Mouse (Mus musculus): ENCODE data around the gene Tuba4a. TPM values are rescaled to one million over a fixed set of nuclear protein-coding genes. Genes with fewer than 3 reads are reported as not detected.
"Not testable (repeated sequence)": the region's sequence is repeated elsewhere in the genome, so short reads cannot be mapped to it uniquely, and the experiment has no call there.

Gene Tuba4a
- polyA plus RNA-seq, 1 experiment from 2014 or later: 14.9 TPM

DNA sequence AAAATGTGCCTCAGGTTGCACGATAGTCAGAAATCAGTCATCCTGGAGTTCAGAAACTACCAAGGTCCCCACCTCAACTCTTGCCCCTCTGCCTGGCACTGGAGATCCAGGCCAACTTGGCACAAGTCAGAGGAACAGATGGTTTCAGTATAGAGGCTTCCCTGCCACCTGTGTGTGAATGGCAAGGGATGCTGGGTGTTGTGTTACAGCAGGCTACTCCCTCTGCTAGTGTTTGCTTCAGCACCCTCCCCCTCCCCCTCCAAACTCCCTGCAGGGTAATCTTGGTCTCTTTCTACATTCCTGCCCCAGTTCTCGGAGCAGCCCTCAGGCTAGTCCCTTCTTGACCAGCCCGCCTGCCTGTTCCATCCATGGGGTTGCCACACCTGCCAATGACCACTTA is 30.8 kb upstream of the Tuba4a start:
- no peaks in the 10 kb centered on the region for H3K9me3 ChIP-seq
- peak overlapping the region; percentile 4; the same call in 1 of the 2 replicates for H3K27ac ChIP-seq (replicated peaks)
- no peak overlapping the region for H3K4me3 ChIP-seq
- peaks cover 35% of the 10 kb centered on the region for H3K4me1 ChIP-seq
- H3K9ac ChIP-seq (replicated peaks): no peak overlapping the region
- WGBS: 48% methylated on average over 3 of the region's 3 CpGs
- ATAC-seq (replicated peaks): no peak
- no peak overlapping the region for H3K4me2 ChIP-seq (replicated peaks)
- no peaks in the 10 kb centered on the region for H3K27me3 ChIP-seq
- H3K36me3 ChIP-seq: no peaks in the 10 kb centered on the region

DNA sequence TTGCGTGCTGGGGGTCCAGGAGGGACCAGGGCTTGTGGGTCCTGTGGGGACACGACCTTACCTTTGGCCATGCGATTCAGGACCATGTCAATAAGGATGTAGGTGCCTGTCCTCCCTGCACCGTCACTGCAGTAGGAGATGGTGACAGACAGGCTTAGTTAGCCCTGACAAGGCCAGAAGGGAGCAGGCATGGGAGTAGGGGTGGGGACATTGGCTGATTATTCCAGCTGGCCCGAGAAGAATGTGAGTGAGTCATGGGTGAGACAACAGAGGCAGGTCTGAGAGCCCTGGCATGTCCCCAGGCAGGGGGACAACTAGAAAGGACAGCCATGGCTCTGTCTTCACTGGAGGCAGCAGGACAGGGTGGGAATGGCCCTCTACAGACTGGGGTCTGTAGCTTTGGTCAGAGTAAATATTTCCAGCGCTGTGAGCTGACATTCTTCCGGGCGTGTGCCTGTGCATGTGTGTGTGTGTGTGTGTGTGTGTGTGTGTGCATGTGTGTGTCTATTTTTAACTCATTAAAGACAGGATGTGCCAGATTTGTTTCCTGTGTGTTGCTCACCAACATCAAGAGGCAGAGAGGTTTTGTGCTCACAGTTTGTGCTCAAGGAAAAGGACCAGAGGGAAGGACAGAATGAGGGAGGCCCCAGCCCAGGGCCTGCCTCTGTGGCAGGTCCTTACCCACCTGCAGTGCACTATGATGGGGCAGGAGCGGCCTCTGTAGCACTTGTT is 28.5 kb upstream of the Tuba4a start:
- no peak overlapping the region for H3K4me3 ChIP-seq
- no peak for ATAC-seq (replicated peaks)
- 50% methylated on average over 9 of the region's 9 CpGs for WGBS

DNA sequence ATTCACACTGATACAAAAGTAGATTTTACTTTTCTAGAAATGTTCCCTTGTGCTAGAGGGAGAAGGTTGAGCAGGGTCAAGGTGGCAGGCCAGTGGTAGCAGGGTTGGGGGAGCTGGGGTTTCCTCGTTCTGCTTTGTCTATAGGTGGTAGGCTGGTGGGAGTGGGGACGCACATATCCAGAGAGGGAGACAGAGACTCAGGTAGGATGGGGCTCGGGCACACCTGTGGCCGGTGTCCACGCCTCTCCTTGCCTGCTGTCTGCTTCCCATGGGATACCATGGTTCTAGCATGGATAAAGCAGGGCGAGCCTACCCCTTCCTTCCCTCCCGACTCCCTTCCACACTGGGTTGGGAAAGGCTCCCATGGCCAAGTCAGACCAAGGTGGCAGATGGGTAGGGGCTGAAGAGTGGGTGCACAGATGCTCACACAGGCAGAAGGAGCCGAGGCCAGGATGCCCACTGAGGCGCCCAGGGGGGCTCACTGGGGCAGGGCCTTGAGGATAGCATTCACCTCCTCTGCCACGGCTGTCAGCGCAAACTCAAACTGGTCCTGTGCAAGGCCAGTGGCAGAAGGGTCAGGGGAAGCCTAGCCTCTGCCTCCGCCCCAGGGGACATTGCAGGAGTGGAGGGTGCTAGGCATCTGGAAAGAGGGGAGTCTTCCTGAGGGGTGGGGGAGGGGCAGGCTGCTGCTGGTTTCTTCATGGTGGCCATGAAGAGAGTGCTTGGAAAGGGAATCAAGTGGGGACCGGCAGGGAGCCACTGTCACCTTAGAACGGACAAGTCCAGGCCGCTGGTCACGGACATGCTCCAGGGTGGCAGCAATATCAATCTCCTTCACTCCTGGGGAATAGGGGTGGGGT is 27.6 kb upstream of the Tuba4a start:
- H3K4me2 ChIP-seq (replicated peaks): no peak overlapping the region
- no peaks in the 10 kb centered on the region for H3K27me3 ChIP-seq
- H3K9ac ChIP-seq (replicated peaks): no peak overlapping the region
- no peak for ATAC-seq (replicated peaks)
- H3K4me3 ChIP-seq: no peak overlapping the region
- 0 out of 2 replicates have a peak, but pooled peaks cover 5% of the 10 kb centered on the region for H3K36me3 ChIP-seq
- H3K27ac ChIP-seq (replicated peaks): no peak overlapping the region
- H3K9me3 ChIP-seq: no peaks in the 10 kb centered on the region
- 78% methylated on average over 16 of the region's 16 CpGs for WGBS
- peaks cover 29% of the 10 kb centered on the region for H3K4me1 ChIP-seq

More for the DNA sequence above, 28.5 kb upstream of the Tuba4a start:
- Histone ChIP-seq H3K4me2 (replicated peaks) (no peak overlapping the region), H3K9ac (replicated peaks) (no peak overlapping the region), H3K27me3 (no peaks in the 10 kb centered on the region), H3K4me1 (peaks cover 29% of the 10 kb centered on the region), H3K9me3 (no peaks in the 10 kb centered on the region), H3K36me3 (0 out of 2 replicates have a peak, but pooled peaks cover under 1% of the 10 kb centered on the region), H3K27ac (replicated peaks) (no peak overlapping the region)

DNA sequence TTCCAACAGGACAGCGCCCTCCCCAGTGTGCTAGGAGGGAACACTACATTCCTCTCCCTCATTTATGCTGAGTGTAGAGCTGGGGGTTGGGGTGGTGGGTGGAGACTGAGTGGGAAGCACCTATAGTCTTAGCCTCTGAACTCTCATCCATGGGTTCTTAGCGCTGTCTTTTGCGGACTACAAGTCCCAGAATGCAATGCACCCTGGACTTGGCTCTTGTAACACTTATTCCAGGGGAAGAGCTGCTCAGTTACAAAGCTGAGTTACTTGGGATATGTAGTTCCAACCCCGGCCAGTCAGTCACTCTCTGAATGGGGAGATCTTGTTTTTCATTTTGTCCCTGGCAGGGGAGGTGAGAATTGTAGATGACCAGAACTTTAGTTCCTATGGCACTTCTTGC is 25.2 kb upstream of the Tuba4a start:
- H3K9me3 ChIP-seq: no peaks in the 10 kb centered on the region
- no peak overlapping the region for H3K27ac ChIP-seq (replicated peaks)
- no peak overlapping the region for H3K4me3 ChIP-seq
- peaks cover 12% of the 10 kb centered on the region for H3K4me1 ChIP-seq
- H3K9ac ChIP-seq (replicated peaks): no peak overlapping the region
- peaks cover 16% of the 10 kb centered on the region; the same call in 1 of the 2 replicates for H3K36me3 ChIP-seq
- WGBS: 19% methylated on average over 4 of the region's 4 CpGs
- ATAC-seq (replicated peaks): peak; percentile 84
- no peak overlapping the region for H3K4me2 ChIP-seq (replicated peaks)
- H3K27me3 ChIP-seq: no peaks in the 10 kb centered on the region

DNA sequence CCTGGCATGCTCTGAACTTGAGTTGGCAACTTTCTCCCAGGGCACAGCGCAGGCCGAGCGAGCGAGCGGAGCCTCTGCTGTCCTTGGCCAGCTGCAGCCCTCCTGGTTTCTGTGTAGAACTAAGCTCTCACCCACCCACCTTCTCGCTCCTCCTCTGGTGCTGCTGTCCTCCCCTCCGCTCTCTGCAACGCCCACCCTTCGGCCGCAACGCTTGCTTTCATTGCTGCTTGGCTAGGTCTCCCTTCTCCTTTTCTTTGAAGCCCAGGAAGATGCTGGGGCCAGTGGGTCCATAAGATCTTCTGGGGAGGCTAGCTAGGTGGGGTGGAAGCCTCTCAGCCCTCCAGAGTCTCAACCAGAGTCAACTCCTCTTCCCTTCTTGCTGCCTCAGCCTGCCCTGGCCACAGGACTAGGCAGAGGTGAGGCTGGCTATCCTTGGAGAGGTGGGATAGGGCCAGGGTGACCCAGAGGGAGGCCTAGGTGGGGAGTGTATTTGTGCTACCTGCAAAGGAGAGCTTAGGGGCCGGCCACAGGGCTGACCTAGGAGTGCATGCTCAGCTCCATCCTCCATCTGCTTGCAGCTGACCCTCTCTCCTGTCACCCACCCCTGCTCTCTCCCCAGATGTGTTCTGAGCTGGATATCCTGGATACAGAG is 24.6 kb upstream of the Tuba4a start:
- peaks cover 12% of the 10 kb centered on the region for H3K4me1 ChIP-seq
- H3K27me3 ChIP-seq: no peaks in the 10 kb centered on the region
- no peak overlapping the region for H3K4me3 ChIP-seq
- H3K27ac ChIP-seq (replicated peaks): no peak overlapping the region
- peaks cover 17% of the 10 kb centered on the region; the same call in 1 of the 2 replicates for H3K36me3 ChIP-seq
- no peak overlapping the region for H3K4me2 ChIP-seq (replicated peaks)
- WGBS: 89% methylated on average over 12 of the region's 12 CpGs
- no peak overlapping the region for H3K9ac ChIP-seq (replicated peaks)
- no peak; the same call in none of the 2 replicates for ATAC-seq (replicated peaks)
- H3K9me3 ChIP-seq: no peaks in the 10 kb centered on the region

DNA sequence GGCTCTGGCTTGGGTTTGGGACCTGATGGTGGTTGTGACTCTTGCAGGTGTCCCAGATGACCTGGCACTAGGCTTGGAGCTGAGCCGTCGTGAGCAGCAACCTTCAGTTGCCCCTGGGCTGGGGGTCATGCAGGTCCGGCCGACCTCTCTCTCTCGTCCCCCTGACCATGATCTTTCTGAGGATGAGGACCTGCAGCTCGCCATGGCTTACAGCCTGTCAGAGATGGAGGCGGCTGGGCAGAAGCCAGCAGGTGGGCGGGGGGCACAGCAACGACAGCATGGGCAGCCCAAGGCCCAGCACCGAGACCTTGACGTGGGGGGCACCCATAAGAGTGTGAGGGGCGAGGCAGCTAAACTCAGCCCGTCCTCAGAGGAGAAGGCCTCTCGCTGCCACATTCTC is 23.7 kb upstream of the Tuba4a start:
- Histone ChIP-seq H3K27me3 (no peaks in the 10 kb centered on the region), H3K4me3 (no peak overlapping the region), H3K9me3 (no peaks in the 10 kb centered on the region), H3K36me3 (peaks cover 17% of the 10 kb centered on the region; the same call in 1 of the 2 replicates), H3K27ac (replicated peaks) (no peak overlapping the region), H3K4me1 (peaks cover 10% of the 10 kb centered on the region), H3K4me2 (replicated peaks) (no peak overlapping the region), H3K9ac (replicated peaks) (no peak overlapping the region)
- no peak for ATAC-seq (replicated peaks)
- 92% methylated on average over 14 of the region's 14 CpGs for WGBS

DNA sequence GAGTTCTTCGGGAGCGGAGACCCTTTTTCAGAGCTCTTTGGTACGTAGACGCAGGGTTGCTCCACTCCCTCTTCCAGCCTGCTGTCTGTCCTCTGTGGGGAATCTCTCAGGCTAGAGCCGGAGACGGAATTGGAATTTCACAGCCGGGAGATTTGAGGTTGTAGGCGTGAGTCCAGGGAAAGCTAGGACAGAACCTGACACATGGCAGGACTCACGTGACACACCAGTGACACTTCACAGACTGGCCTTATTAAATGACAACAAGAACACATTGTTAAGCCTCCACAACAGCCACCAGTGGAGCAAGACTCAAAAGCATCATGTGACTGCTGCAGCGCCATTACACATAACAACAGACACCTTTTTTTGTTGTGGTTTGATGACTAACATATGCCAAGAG is 19.9 kb upstream of the Tuba4a start:
- Histone ChIP-seq H3K27ac (replicated peaks) (no peak overlapping the region), H3K4me3 (no peak overlapping the region), H3K36me3 (peaks cover 17% of the 10 kb centered on the region; the same call in 1 of the 2 replicates), H3K9ac (replicated peaks) (no peak overlapping the region), H3K9me3 (no peaks in the 10 kb centered on the region), H3K4me1 (peaks cover 20% of the 10 kb centered on the region), H3K27me3 (no peaks in the 10 kb centered on the region), H3K4me2 (replicated peaks) (no peak overlapping the region)
- ATAC-seq (replicated peaks): no peak
- 81% methylated on average over 10 of the region's 10 CpGs for WGBS

DNA sequence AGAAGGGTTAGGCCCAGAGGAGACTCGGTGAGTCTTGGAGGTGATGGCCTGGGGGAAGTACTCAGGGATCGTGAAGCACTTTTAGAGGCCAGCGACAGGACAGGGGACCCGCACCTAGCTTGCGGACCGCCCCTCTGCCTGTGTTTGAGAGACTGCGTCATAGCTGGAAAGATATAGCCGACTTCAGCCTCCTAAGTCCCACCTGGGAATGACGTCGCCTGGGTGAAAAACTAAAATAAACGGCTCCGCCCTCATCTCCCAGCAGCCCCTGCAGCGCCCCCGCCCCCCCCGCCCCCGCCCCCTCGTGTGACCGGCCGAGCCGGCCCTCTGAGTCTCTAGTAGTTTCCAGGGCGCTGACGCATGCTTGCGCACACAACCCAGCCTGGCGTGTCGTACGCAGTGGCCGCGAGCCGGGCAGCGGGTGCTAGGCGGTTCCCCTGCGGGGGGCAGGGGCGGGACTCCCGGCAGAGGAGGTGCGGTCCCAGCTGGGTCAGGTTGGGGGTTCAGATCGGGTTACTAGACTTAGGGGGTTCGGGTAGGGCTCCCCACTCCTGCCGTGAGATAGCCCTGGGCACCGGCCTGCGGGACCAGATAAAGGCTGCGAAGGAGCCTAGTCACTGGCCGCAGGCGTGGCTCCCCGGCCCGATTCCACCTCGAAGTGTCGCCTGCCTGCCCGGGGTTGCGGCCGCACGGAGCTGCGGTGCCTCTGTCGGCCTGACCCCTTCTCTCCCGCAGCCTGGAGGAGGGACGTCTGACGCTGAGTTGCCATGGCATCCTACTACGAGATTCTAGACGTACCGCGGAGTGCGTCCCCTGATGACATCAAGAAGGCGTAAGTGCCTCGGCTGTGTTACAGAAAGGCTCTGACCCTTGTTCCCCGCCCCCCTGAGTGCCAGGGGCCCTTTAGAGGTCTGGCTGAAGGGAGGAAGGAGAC is 16.7 kb upstream of the Tuba4a start, which contains the start of gene Dnajb2:
Gene Dnajb2 (plus strand): TSS at position 290 of the 934 bp plus-strand sequence.
- WGBS: under 1% methylated on average over 64 of the region's 64 CpGs

DNA sequence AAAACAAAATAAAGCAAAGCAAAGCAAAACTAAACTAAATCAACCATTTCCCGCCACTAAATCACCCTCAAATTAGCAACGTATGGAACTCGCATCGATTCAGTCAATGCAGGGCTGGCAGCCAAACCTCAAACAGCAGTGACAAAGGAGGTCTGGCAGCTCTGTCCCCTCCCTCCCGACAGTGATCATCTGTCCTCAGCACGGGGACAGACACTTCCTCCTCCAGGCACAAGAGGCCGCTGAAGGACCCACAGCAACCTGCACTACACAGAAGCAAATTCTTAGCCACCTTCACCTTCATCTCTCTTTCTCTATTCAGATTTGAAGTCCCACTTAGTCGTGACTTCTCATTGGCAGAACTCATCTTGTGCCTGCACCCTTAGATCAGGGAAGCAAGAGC is 14.9 kb upstream of the Tuba4a start:
- WGBS: 0% methylated on average over 8 of the region's 8 CpGs
- Histone ChIP-seq H3K4me1 (peaks cover 25% of the 10 kb centered on the region), H3K27me3 (0 out of 2 replicates have a peak, but pooled peaks cover 5% of the 10 kb centered on the region), H3K9ac (replicated peaks) (no peak overlapping the region), H3K27ac (replicated peaks) (0 out of 2 replicates have a peak overlapping the region, but pooled peaks have one; percentile 4), H3K36me3 (no peaks in the 10 kb centered on the region), H3K9me3 (no peaks in the 10 kb centered on the region), H3K4me2 (replicated peaks) (no peak overlapping the region), H3K4me3 (no peak overlapping the region)
- peak; percentile 67 for ATAC-seq (replicated peaks)

More for the DNA sequence above, 16.7 kb upstream of the Tuba4a start, which contains the start of gene Dnajb2:
- Histone ChIP-seq H3K4me1 (peaks cover 25% of the 10 kb centered on the region), H3K9me3 (no peaks in the 10 kb centered on the region), H3K27ac (replicated peaks) (peak within 1 kb of the TSS; percentile 78), H3K9ac (replicated peaks) (peak within 1 kb of the TSS; percentile 74), H3K4me2 (replicated peaks) (peak within 1 kb of the TSS; percentile 88), H3K36me3 (peaks cover 12% of the 10 kb centered on the region; the same call in 1 of the 2 replicates), H3K27me3 (0 out of 2 replicates have a peak, but pooled peaks cover 5% of the 10 kb centered on the region), H3K4me3 (peak within 1 kb of the TSS; percentile 67)
- ATAC-seq (replicated peaks): peak; percentile 84

DNA sequence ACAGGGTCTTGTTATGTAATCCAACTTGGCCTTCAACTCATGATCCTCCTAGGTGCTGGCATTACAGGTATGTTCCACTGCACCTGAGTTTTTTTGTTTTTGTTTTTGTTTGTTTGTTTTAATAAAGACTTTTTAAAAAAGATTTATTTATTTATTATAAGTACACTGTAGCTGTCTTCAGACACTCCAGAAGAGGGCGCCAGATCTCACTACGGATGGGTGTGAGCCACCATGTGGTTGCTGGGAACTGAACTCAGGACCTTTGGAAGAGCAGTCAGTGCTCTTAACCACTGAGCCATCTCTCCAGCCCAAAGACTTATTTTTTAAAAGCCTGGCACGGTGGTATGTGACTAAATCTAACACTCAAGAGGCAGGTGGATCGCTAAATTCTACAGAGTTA is 12.8 kb upstream of the Tuba4a start:
- not testable (repeated sequence) for H3K27me3 ChIP-seq; ATAC-seq (replicated peaks); H3K36me3 ChIP-seq; H3K9ac ChIP-seq (replicated peaks); H3K9me3 ChIP-seq; H3K4me2 ChIP-seq (replicated peaks); H3K27ac ChIP-seq (replicated peaks); H3K4me3 ChIP-seq
- peaks cover 24% of the 10 kb centered on the region for H3K4me1 ChIP-seq
- 72% methylated on average over 4 of the region's 4 CpGs for WGBS

DNA sequence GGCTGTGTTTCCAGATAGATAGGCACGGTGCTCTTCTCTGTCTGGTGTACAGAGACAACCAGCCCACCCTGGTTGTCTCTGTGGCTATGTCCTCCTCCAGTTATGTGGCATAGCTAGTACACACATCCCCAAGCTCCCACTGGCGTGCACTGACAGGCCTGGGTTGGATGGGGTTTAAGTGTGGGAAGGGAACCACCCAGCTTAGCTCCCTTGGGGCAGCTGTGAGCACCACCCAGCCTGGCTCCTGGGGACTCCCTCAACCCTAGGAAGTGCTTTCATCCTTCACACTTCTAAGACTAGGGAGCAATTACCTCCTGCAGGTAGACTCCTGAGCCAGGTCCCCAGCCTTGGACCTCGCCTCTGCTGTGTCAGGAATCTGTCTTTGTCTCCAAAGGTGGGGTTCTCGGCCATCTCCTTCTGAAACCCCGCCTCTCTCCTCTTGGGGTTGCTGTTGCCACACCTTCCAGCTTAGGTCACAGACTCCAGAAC is 12.0 kb upstream of the Tuba4a start, which contains the start of gene A630095N17Rik:
Gene A630095N17Rik (minus strand): TSS at position 439 of the 489 bp plus-strand sequence.
- Histone ChIP-seq H3K9ac (replicated peaks) (no peak within 1 kb of the TSS), H3K4me3 (no peak within 1 kb of the TSS), H3K4me2 (replicated peaks) (no peak within 1 kb of the TSS), H3K4me1 (peaks cover 17% of the 10 kb centered on the region), H3K27ac (replicated peaks) (no peak within 1 kb of the TSS), H3K36me3 (no peaks in the 10 kb centered on the region), H3K27me3 (0 out of 2 replicates have a peak, but pooled peaks cover 5% of the 10 kb centered on the region), H3K9me3 (no peaks in the 10 kb centered on the region)
- no peak for ATAC-seq (replicated peaks)
- 76% methylated on average over 5 of the region's 5 CpGs for WGBS

All from forebrain, embryonic 15.5 days (tissue).